Mouse (Mus musculus): Measurements from ENCODE around the gene Gm6096.

Gene Gm6096

DNA sequence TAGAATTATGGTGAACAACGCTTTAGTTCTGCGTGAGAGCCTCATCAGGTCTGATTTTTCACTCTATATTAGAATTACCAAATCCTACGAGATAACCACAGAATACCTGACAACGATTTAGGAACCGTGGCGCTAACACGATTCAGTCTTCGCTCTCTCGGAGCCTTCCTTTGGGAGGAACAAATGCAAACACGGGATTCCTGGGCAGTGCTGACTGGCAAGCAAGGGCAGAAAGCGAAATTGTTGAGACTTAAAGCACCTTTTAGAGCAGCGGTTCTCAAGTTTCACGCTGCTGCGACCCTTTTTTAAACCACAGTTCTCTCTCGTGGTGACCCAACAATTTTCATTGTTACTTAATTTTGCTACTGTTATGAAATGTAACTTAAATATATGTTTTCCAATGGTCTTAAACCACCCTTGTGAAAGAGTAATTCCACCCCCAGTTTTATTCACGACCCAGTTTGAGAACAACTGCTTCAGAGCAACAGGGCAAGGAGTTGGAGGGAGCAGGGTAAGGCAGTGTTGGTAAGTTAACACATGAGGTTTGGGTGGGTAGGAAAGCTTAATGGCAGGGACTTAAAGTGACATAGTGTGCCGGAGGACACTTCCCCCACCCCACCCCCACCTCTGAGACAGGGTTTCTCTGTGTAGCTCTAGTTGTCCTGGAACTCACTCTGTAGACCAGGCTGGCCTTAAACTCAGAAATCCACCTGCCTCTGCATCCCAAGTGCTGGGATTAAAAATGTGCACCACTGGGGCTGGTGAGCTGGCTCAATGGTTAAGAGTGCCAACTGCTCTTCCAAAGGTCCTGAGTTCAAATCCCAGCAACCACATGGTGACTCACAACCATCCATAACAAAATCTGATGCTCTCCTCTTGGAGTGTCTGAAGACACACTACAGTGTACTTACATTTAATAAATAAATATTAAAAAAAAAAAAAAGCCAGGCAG lies 16.0 kb upstream of the Gm6096 start:
- no peak for DNase-seq (ENCODE audit: low spot score in 2 of 2)

- no peak for DNase-seq (ENCODE audit: low spot score in 2 of 2)
These were observed 15.2 kb upstream of the Gm6096 start for GRCm38 (mm10) chr7:34235602-34236001.

- DNase-seq (ENCODE audit: low spot score in 2 of 2): no peak
These were observed 12.8 kb upstream of the Gm6096 start for GRCm38 (mm10) chr7:34238086-34238485.

DNA sequence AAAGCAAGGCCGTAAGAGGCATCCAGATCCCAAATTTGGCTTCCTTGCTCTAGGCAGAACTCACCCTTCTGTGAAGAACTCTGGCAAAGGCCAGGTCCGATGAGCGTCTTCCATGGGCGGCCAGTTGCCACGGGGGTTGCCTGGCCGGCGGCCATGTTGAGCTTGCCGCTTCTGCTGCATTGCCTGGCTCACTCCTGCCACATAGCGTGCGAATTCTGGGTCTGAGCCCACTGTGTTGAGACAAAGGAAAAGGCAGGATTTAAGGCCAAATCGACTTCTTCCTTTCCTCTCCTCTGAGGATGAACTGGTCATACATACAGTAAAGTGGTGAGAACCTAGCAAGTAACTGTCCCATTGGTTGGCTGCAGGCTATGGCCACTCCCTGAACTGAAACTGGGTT lies 8.7 kb upstream of the Gm6096 start:
- DNase-seq (ENCODE audit: low spot score in 2 of 2): no peak

- no peak for DNase-seq (ENCODE audit: low spot score in 2 of 2)
These were observed 3.9 kb upstream of the Gm6096 start for GRCm38 (mm10) chr7:34246870-34247499.

DNA sequence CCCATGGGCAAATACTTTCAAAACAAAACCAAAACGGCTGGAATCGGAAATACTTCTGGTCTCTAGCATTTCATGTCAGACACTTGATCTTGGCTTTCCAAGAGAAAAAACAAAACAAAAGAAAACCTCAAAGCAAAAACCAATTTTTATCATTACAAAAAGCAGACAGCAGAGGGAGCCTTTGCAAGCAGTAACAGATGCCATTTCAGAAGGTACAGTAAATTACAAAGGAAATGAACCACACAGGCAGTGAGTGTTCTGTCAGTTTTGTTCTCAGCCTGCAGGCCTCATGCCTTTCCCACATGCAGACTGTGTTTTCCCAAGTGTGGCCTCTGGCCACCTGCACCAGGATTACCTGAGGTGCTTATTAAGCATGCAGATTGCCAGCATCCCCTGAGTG lies 1.2 kb downstream of the Gm6096 start:
- DNase-seq (ENCODE audit: low spot score in 2 of 2): peak in 1 of 2 experiments; percentile 22

- no peak for DNase-seq (ENCODE audit: low spot score in 2 of 2)
These were observed 4.3 kb downstream of the Gm6096 start for GRCm38 (mm10) chr7:34255137-34255536.

GRCm38 (mm10) chr7:34255916-34256315 lies 5.1 kb downstream of the Gm6096 start:
- no peak for DNase-seq (ENCODE audit: low spot score in 2 of 2)

DNA sequence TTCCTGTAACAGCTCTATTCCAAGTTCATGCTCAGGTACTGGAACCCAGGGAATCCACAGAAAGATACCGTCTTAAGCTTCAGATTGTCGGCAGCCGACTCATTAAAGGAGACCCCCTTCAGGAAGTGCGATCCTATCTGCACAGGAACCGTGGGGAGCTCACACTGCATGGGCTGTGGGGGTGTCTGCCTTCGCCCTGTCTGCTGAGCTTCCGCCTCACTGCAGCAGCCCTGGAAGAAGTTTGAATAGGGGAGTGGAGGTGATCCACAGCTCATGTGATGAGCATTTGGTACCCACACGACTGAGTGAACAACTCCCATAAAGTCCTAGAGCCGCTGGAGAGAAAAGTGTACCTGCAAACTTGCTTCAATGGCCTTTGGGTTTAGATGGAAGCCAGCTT lies 6.4 kb downstream of the Gm6096 start:
- DNase-seq (ENCODE audit: low spot score in 2 of 2): no peak

GRCm38 (mm10) chr7:34258407-34258806 lies 7.6 kb downstream of the Gm6096 start:
- no peak for DNase-seq (ENCODE audit: low spot score in 2 of 2)

DNA sequence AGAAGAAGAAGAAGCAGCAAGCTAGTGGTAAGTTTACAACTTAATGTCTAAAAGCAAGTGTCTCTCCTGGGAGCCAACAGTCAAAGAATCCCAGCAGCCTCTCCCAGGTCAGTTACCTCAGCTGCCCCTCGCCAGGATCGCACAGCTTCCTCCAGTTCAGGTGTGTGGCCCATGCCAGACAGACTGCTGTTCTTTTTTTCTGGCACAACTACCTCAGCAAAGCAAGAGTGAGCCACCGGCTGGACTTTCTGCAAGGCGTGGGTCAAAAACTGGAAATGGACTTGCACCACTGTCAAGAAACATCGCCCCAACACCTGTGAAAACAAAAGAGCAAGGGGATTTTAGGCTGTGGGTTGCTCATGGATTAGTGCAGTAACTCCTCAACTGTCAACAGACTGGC lies 12.6 kb downstream of the Gm6096 start:
- no peak for DNase-seq (ENCODE audit: low spot score in 2 of 2)

- peak; percentile 78 to 85 for DNase-seq (ENCODE audit: low spot score in 2 of 2)
These were observed 15.1 kb downstream of the Gm6096 start for GRCm38 (mm10) chr7:34265876-34266346.

- no peak for DNase-seq (ENCODE audit: low spot score in 2 of 2)
These were observed 15.6 kb downstream of the Gm6096 start for GRCm38 (mm10) chr7:34266421-34266820.

DNA sequence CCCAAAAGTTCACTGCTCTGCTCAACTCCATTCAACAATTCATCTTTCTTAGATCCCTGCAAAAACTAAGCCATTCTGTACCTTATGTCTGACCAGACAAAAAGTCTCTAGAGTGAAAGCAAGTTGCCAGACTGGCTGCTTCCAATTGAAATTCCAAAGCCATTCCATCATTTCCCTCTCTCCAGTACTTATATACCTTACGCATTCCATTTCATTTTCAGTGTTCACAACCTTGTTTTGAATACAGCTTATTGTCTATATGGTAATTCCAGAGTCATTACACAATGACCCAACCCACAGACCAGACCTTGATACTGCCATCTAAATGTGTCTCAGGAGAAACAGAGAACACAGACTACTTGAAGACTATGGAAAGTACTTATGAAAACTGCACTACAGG lies 17.6 kb downstream of the Gm6096 start:
- DNase-seq (ENCODE audit: low spot score in 2 of 2): no peak

DNA sequence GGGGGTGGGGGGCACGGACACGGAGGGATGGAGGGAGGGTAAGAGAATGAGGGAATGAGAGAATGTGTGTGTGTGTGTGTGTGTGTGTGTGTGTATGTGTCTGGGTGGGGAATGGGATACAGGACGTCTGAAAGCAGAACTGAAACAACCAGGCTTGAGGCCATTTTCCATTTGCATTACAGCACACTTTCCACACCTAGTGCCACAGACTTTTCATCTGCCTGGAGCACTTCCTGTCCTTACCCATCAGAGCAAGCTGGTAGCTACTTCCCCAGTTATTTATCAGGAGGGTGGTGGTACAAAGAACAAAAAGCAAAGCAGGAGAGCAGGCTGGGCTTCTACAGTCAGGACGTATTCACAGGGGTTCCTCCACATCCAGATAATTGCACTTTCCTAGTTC lies 21.6 kb downstream of the Gm6096 start:
- no peak for DNase-seq (ENCODE audit: low spot score in 2 of 2)

DNA sequence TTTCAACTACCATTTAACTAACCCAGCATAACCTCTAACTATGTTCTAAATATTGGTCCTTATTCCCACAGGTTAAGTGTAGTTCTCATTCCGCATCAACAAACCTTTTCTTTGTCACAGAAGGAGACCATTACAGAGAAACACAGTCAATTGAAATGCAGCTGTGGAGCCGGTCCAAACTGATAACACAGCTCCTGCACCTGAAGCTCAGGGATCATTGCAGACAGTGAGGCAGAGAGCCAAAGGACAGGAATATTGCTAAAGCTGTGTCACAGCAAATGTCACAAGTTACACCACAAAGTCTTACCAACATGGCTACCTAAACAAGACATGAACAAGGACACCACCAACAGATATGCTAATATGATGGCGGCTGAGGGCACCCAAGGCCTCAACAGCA lies 25.2 kb downstream of the Gm6096 start:
- DNase-seq (ENCODE audit: low spot score in 2 of 2): no peak

DNA sequence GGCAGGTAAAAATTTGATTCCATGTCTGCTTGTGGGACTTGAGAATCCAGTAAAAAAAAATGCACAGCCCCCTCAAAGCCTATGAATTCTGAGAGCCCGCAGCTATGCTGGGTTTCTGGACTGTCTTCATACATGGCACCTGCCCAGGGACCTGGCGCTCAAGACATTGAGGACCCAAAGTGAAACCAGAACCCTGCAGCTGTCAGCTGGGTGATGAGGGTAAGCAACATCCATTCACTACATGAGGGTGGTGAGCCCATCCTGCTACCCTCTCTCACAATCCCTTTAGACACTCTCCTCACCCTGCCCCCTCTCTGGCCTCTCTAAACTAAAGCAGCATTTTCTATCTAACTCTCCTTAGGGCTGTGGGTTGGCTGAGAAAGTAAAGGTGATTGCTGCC lies 26.8 kb downstream of the Gm6096 start:
- no peak for DNase-seq (ENCODE audit: low spot score in 2 of 2)

DNA sequence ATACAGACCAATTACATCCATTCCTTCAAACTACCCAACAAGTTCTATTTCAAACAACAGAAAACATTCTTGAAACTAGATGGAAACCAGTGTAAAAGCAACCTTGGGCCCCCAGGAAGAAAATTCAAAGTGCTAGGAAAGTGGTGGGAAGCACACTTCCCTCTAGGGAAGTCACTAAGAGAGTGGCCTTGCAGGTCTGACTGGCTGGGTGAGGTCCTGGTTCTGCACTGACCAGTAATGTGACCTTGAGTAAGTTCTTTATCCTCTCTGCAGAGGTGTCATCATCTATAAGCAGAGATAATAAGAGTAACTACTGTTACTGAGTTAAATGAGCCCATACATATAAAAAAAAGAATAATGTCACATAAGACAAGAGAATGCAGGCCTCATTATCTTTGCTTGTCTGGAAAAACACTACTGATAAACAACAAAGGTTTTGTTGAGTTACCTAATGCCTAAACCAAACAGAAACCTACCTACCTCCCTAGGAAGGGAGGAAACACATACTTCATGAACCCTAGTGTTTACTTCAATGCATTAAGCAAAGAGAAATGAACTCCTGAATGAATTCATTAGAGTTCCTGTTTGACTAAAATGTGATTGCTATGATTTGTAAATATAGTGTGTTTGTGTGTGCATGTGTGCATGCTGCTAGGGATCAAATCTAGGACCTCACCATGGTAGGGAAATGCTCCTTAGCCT lies 39.8 kb downstream of the Gm6096 start:
- no peak for DNase-seq (ENCODE audit: low spot score in 2 of 2)

- DNase-seq (ENCODE audit: low spot score in 2 of 2): no peak
These were observed 40.4 kb downstream of the Gm6096 start for GRCm38 (mm10) chr7:34291265-34291664.

DNA sequence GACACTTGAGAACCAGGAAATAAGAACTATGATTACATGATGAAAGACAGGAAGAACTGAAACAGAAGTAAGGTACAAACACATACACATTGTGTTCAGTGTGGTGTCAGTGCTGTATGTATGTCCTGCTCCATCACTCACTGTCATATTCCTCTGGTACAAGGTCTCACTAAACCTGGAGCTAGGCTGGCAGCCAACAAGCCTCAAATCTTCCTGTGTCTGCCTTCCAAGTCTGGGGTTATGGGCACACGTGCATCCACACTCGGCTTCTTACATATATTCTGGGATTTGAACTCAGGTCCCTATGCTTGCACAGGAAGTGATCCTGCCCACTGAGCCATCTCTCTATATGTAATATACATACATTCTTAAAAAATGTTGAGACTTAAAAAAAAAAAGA lies 41.8 kb downstream of the Gm6096 start:
- no peak for DNase-seq (ENCODE audit: low spot score in 2 of 2)

DNA sequence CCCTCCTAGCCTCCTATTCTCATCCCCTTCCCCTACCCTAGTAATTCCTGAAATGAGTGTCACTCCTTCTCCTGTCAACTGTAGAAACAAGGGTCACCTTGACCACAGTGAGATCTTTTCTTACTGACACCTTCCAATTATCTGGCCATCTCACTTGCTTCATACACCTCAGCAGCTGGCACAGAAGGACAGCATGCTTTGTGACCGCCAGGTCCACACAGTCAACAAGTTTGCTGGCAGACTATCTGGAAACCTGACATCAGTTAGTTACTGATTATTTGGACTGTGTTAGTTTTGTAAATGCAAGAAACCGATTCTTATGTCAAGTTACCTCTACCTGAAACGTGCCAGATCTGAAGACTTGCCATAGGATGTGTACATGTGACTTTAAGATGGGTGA lies 45.3 kb downstream of the Gm6096 start:
- DNase-seq (ENCODE audit: low spot score in 2 of 2): no peak

DNA sequence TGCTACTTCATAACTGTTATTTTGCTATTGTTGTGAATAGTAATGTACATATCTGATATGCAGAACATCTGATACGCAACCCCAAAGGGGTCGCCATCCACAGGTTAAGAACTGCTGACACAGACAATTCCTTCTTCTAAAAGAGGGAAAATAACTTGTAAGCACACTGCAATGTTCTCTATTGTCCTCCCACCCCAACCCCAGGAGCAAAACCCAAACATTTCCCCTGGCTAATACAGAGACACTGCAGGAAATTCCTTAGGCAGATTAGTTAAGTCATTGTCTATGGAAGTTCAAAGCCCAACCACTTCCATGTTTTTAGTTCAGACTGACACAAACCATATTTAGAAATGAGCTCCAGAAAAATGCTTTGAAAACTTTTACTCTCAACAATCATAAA lies 48.0 kb downstream of the Gm6096 start:
- no peak for DNase-seq (ENCODE audit: low spot score in 2 of 2)

Data from right cerebral cortex, adult 2 months (tissue).